Mouse (Mus musculus) right cerebral cortex, postnatal 36 days (tissue): ENCODE results near the gene A730049H05Rik.

Experiments
- DNase-seq, 2 experiments: peaks; one replicate each; pipeline ENCODE4 v3.0.0; 2022; ENCODE audit warnings: low spot score in 2 of 2, mixed read lengths in 1 of 2

A730049H05Rik gene

DNA sequence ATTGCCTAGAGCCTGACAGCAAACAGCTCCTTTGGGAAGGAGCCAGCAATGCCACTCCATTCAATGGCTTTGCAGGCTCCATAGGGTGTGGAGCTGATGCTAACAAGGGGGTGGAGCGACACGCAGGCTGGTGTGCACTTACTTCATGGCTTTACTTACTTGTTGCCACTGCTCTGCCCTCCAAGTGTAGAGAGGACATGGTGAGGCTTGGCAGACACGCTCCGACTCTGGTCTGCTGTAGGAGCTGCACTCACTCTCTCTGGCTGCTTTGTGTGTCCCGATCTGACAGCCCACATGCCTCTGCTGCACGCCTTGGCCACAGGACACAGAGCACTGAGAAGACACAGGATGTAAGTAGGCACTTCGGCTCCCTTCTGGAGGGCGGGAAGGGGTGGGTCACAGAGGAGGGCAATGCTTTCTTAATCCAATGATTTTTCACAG, at the start of gene A730049H05Rik:
A730049H05Rik (plus strand) TSS at position 168 of the 441 bp plus-strand sequence.
- no peak for DNase-seq

DNA sequence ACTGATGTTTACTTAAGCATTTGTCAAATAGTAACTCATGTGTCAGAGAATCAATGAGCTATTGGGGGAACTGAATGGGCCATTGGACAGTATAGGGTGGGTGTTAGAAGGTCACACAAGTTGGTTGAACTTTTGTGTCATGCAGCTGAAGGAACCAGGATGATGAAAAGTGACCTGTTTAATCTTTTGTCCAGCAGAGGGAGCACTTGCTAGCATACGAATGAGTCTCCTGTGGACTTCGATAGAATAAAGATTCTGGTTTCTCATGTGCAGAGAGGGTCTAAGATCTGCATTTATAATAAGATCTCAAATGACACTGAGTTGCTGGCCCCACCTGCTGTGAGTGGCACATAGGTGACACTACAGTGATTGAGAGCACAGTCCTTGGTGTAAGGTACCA, 39.9 kb upstream of the A730049H05Rik start:
- no peak for DNase-seq

DNA sequence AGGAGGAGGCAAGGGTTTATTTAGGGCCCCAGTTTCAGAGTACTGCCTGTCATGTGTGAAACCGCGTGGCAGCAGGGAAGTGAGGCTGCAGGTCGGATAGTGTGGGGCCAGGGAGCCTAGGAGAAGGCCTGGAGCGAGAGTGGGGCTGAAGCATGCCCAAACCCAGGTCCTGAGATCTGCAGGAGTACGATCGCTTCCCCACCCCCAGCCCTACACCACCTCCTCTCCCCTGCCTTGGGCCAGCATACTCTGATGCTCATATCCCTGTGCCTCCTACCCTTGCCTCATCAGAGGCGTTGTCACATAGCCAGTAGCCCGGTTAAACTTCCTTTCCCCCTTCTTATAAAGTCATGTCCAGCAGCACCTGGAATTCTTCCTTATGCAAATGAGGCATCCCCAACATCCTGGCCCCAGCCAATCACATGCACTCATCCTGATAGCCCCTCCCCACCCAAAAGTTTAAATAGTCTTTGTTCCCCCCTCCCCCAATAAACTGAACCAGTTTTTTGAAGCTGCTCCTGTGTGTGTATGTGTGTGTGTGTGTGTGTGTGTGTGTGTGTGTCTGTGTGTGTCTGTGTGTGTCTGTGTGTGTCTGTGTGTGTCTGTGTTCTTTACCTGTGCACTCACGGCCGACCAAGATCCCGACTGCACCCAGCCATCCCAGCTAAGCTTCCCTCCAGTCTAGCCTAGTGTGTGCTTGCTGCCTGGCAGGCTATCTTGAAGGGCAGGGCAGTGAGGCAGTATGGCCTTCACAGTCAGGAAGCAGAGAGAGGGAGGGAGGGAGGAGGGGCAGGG, 36.9 kb upstream of the A730049H05Rik start:
- DNase-seq, result no peak

DNA sequence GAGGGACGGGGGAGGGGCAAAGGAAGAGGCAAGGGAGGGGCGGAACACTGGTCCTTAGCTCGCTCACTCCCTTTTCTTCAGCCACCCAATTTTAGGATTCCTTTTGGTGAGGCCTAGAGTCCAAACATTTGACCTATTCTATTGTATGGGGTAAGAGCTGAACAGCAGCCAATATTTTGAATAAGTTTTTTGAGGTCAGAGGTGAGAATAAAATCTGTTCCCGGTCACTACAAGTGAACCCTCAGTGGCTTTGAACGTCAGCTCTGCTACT, 36.4 kb upstream of the A730049H05Rik start:
- DNase-seq, result no peak

DNA sequence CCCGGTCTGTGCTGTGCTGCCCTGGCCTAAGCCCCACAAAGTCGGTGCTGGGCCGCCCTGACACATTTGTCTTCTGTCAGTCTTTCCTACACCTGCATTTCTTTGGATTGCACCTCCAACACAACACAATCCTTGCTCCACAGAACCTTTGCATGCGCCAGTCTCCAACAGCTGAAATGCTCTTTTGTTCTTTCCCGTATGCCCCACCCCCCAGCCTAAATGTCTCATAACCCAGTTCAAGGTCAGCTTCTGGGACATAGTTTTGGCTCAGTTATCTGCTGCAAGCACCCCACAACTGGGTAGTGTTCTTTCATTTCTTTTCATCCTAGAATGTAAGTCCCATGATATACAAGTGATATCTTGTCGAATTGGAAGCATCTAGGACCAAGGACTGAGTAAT, 34.8 kb upstream of the A730049H05Rik start:
- DNase-seq, result no peak

DNA sequence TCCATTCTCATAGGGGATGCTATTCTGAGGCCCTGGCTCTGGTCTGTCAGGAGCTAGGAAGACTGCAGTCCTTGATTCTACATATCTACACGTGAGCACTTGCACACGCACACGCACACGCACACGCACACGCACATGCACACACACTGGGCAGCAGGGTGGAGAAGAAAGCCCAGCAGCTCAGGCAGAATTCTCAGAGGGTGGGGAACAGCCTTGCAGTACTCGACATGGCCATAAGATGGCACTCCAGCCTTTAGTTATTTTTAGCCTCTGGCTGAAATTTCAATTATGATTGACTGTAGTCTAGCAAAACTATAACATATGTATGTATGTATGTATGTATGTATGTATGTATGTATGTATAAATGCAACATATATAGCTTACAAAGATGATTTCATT, 31.5 kb upstream of the A730049H05Rik start:
- peak; percentile 26 for DNase-seq

DNA sequence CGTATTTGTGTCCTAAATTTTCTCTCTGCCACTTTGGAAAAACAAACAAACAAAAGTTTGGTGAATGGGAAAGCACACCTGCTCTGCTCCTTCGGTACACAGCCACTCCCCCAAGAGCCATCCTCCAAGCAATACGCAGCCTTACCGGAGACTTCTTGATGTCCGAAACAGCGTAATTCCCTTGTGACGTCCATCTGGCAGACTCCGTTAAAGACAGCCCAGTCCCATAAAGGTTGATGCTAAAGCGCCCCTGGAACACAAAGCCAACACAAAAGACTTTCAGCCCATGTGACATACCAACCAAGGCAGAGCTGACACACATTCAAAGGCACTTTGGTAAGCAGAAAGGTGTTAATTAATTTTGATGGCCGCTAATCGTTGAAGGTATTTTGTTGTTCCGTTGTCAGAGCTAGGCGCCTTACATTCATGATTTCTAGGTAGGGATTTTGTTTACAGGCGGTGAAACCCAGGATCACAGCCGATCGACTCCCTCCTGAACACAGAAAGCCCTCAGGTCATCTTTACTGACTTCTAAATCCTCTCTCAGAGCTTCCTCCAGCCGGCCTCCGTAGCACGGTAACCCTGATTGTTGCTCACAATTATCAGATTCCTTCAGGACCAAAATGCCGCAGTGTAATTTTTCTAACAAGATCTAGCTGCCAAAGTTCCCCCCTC, 29.4 kb upstream of the A730049H05Rik start:
- no peak for DNase-seq

DNA sequence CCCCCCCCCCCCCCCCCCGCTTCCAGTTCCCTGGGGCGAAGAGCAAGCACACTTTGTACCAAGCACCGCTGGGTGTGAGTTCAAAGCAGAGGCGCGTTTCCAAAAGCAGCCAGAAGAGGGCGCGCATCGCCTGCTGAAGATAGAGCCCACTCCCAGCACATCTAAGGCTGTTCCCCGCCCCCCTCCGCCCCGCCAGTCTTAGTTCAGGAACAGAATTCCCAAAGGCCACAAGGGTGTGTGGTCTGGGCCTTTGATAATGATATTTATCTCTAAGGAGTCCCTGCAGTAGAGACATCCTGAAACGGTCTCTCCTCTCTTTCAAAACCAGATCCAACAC, 28.9 kb upstream of the A730049H05Rik start:
- DNase-seq, result peak; percentile 81 to 89

DNA sequence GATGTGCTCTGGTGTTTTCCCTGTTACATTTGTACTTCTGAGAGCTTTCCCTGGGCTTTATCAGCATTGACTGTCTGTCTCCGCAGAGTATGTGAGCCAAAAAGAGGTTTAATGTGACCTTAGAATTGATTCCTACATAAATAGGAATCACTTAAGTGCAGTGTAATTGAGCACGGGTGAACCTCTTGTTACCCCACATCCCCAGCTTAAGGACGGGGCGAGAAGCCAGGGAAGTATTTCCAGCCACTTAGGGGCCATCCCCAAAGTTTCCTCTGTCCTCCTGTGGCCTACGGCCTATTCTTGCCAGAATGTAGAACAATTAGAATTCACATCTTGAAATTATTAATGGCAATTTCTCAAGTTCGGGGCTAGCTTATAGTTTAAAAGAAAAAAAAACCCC, 22.5 kb upstream of the A730049H05Rik start:
- no peak for DNase-seq

DNA sequence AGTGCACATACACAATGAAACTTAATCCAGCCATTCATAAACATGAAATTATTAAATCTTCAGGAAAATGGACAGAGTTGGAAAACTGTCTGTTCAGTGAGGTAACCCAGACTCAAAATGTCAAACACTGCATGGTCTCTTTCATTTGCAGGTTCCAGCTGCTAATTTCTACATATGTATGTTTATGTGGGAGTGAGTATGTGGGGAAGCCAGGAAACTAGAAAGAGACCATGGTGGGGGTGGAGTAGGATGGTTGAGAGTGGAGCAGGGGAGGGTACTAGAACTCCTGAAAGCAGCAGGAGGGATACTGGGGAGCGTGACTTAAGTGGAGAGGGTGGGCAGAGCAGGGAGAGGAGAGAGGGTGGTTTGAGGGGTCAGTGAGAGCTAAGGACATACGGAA, 14.8 kb upstream of the A730049H05Rik start:
- no peak for DNase-seq

DNA sequence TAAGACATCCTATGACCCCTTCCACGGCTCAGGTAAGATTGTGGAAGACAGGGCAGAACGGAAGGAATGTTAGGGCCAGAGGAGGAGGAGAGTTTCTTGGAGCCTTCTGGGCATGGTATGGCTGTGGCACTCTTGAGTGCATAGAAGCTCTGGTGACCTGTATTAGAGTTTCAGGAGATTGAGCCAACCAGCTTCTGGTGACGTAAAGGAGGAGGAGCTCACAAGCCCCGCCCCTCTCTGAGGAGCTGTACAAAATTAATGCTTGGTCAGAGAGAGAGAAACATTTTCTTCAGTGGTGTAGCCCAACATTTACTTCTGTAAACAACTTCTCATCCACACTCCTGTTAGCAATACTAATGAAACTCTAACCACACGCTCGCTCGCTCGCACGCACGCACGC, 13.9 kb upstream of the A730049H05Rik start:
- no peak for DNase-seq

DNA sequence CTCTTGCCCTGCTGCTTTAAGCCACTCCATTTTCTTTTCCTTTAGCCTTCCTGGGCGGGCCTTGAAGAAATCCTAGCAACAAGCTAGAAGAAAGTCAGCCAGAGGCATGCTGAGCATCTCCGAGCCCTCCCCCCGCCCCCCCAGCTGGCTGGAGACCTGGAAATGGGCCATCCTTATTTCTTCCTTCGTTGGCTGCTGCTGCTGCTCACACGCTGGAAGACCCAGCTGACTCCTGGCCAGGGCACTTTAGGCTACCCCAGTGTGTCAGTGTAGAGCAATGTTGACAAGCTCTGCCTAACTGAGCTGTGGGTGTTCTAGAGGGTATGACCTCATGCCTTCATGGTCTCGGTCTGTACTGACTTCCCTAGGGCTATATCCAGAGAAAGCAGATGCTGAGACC, 13.1 kb upstream of the A730049H05Rik start:
- no peak for DNase-seq

DNA sequence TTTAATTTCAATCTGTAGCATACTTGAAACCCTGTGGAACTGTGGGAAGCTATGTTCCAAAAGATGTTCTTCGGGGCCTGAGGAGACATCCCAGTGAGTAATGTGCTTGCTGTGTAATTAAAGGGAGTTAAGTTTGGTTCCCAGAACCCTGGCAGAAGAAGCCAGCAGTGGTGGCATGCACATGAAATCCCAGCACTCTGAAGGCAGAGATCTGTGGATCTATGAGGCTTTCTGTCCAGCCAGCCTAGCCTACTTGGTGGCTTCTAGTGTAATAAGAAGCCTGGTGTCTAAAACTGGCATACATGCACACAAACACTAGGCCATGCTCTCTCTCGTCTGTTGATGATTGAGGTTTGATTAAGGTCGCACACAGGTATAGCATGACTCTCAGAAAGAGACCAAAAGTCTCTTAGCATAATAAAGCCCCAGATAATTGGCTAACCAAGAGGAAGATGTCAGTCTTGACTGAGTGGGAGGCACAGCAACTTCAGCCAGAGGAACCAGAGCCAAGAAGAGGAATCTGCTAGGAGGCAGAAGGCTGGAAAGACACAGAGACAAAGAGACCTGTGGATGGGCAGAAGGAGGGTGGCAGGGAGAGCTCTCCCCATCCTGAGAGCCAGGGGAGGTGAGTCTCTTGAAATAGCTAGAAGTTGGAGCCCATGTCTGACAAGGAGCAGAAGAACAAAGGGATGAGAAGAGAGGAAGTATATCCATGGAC, 11.9 kb upstream of the A730049H05Rik start:
- DNase-seq, result no peak

DNA sequence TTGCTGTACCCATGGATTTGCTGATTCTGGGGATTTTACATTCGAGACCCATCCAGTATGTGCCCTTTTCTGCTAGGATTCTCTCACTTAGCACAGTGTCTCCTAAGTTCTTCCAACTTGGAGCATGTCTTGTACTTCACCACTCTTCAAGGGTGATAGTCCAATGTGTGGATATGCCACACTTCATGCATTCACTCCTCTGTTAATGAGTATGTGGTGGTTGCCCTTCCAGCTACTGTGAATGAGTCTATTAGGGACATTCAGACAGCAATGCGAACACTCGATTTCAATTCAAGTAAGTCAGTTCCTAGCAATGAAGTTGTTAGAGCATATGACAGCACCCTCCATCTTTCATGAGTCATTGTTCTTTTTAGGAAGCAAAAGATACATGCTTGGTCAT, 6.5 kb upstream of the A730049H05Rik start:
- no peak for DNase-seq

DNA sequence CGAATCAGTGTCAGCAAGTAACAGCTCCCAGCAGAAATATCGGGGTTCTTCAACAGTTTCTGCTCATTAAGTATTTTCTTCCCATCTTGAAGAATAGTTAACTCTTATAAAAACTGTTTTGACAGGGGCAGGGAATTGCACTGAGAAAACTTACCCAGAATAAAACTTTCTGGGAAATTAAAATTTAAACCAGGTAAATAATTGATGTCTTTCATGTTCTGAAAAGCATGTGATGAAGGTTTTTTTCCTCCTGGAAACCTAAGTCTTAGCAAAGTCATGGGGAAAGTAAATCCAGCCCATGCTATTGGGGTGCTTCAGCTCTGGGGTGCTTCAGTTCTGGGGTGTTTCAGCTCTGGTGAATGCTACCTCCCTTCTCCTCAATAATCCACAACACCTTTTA, 5.7 kb upstream of the A730049H05Rik start:
- no peak for DNase-seq

DNA sequence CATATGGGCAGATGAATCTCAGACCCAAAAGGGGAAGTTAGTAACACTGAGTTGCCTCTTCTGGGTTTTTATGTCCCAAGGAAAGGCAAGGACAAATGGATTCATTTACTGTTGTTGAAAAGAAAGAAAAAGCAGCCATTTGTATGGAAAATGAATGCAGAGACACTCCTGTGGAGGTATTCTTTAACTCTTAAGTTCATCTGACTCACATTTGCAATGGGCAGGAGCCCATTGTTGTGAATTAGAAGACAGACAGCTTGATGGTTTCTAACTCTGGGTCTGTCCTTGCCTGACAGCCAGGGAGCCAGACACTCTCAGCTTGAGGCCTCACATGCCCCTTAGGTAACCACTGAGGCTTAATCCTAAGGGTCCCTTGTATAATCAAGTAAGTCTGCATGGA, 4.7 kb upstream of the A730049H05Rik start:
- no peak for DNase-seq

DNA sequence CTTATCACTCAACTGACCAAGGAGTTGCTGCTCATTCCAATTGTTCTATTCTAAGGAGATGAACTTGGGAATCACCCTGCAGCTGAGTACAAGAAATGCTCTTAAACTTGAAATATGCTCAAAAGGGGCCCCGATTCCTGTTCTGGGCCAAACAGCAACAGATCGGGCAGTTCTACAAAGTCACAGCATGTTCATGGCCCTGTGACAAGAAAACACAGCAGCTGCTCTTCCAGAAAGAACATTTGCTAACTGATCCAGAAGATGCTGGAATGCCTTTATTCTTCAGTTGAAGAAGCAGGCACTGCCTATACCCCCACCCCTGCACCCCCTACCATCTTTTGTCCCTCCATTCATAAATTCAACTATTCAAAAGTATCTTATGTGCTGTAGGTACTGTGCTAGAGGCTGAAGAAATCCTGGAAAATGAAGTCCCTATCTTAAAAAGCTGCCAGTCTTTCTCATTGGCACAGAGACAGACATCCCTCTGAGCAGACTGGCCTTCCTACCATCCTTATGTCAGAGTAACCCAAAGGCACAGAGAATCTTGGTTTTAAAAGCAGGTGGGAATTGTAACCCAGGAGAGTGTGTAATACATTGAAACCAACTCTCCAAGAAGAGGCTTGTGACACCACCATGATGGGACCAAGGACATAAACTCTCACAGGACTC, 3.4 kb upstream of the A730049H05Rik start:
- no peak for DNase-seq

DNA sequence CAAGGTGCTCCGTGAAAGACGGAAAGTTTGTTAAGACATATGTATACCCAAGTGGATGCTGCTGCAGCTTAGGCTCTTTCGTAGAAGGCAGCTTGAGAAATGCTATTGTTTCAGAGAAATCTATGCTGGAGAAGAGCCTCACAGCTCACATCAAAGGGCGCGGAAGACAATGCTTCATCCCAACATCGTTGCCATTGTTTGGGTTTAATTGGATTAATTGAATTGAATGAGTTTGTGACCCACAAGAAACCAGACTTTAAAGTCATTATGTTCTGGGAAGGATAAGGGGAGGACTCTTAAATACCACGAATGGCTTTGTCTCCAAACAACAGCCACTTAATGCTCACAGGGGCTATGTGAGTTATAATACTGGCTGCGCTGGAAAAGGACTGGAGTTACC, 1.4 kb downstream of the A730049H05Rik start:
- DNase-seq, result no peak

DNA sequence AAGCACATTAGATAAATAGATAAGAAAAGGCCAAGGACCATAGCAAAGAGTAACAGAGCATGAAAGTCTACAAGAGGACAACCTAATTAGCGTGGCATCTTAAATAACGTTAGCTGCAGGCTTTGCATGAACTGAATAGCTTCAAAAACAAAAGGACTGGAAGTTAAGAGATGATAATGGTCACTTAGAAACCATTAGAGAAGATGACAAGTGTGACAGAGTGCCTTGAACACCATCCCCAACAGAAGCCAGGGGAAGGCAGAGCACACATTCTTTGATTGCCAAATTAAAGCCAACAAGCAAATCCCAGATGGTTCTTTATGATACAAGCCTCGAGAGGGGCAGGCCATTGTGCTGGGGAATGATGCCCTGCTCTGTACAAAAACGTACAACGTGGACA, 5.3 kb downstream of the A730049H05Rik start:
- DNase-seq, result no peak

DNA sequence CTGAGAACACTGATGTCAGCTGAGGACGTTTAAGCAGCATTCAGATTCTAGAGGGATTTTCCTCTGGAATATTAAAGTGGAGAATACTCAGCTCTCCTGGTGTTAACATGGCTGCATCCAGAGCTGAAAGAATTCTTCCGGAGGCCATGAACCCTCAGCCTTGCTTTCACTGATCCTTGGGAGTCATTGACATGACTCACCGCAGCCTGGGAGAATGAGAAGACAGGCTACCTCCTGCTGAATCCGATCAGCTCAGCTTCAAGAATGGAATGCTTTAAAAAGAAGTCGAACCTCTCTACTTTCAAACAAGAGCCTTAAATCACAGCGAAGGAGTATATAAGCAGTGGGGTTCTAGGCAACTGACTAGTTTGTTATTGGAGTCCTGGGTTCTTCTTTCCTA, 5.7 kb downstream of the A730049H05Rik start:
- DNase-seq, result no peak

DNA sequence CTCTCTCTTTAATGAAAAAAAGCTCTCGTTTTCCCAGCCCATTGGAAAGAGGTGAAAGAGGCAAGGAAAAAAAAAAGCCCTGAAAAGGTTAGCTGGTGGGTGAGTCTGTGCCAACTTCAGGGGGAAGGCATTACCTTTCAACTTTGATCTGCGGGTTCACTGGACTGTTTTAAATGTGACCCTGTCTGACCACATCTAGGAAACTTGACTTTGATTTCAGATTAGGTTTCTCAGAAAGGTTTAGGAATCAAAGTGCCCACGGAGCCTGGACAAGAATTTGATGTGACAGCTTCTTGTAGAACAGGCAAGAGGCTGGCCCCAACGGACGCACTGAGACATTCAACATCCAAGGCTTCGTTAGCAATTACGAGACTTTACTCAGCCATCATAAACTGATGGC, 7.7 kb downstream of the A730049H05Rik start:
- no peak for DNase-seq

DNA sequence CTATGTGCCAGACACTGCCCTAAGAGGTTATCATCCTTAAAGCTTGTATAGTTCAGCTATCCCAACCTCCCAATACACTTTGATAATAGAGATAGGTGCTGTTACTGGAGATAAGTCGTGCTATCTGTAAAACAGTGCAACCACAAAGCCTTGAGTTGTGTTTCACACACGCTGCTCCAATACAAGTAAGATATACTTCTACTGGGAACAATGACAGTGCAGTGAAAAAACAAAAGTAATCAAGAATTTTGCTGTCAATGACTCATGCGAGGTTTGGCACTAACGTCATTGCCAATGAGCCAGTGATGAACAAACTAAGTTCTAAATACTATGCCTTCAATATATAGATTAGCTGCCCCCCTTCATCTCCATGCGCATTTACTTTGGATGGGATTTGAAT, 10.3 kb downstream of the A730049H05Rik start:
- no peak for DNase-seq

DNA sequence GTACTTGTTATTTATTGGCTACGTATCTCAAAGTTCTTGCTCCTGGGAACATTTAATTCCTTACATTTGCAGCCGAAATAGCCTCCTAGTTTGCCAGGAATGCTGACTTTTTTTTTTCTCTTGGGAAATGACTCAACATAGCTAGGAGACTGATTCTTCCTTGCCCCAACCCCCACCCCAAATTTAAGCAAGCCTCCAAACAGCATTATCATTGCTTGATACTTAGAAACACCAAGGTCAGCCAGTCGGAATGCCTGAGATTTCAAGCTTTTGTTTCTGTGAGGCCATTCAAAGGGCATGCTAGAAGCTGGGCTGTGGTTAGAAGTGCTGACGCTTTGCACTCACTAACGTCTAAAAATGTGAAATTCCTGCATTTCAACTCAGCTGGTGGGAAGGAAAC, 11.1 kb downstream of the A730049H05Rik start:
- no peak for DNase-seq
